Mouse (Mus musculus): ENCODE data around the gene Tmco5. TPM values are rescaled to one million over a fixed set of nuclear protein-coding genes. Genes with fewer than 3 reads are reported as not detected.
A peak's percentile ranks its signal among the peaks of the same experiment; 100 is the strongest.

Gene Tmco5
- polyA plus RNA-seq, 1 experiment from 2014 or later: not detected

- Histone ChIP-seq H3K27ac (ENCODE audit: low read depth, low read length) (no peak overlapping the region), H3K4me3 (ENCODE audit: low read depth, low read length) (no peak overlapping the region), H3K27me3 (replicated peaks; ENCODE audit: control insufficient read depth, insufficient read depth, low read length) (no peaks in the 10 kb centered on the region), H3K36me3 (ENCODE audit: control insufficient read depth, insufficient read depth) (no peaks in the 10 kb centered on the region), H3K9me3 (ENCODE audit: control insufficient read depth) (no peaks in the 10 kb centered on the region), H3K4me2 (replicated peaks; ENCODE audit: low read depth) (no peak overlapping the region), H3K4me1 (replicated peaks; ENCODE audit: control insufficient read depth, insufficient read depth, low read length) (no peaks in the 10 kb centered on the region), H3K9ac (ENCODE audit: low read depth, low read length) (no peak overlapping the region)
- 51% methylated on average over 5 of the region's 5 CpGs for WGBS
- no peak for TF ChIP-seq CTCF (IDR thresholded peaks at IDR 0.05; ENCODE audit: low read depth)
- ATAC-seq: no peak
Measured at GRCm38 (mm10) chr2:116852249-116852648, 26.2 kb upstream of the Tmco5 start.

DNA sequence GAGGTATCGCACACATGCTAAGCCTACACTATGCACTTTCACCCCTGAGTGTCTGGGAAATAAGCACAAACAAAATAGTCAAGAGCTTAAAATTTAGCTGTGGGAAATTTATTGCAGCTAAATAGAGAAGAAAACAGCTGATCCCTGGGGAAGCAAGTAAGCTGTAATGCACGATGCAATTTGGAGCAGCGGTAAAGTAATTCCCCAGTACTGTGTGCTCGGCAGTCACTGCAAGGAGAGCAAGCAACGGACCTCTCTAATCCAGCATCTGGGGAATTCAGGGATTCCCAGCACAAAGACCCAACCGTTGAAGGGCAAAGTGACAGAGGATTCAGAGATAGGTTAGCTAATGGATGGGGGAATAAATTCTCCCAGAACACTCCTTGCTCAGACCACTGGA is 19.8 kb upstream of the Tmco5 start:
- Histone ChIP-seq H3K4me1 (replicated peaks; ENCODE audit: control insufficient read depth, insufficient read depth, low read length) (no peaks in the 10 kb centered on the region), H3K27me3 (replicated peaks; ENCODE audit: control insufficient read depth, insufficient read depth, low read length) (no peaks in the 10 kb centered on the region), H3K36me3 (ENCODE audit: control insufficient read depth, insufficient read depth) (no peaks in the 10 kb centered on the region), H3K9me3 (ENCODE audit: control insufficient read depth) (no peaks in the 10 kb centered on the region), H3K27ac (ENCODE audit: low read depth, low read length) (no peak overlapping the region), H3K4me3 (ENCODE audit: low read depth, low read length) (no peak overlapping the region), H3K4me2 (replicated peaks; ENCODE audit: low read depth) (no peak overlapping the region), H3K9ac (ENCODE audit: low read depth, low read length) (no peak overlapping the region)
- TF ChIP-seq CTCF (IDR thresholded peaks at IDR 0.05; ENCODE audit: low read depth): no peak
- ATAC-seq: no peak
- 67% methylated on average over 6 of the region's 6 CpGs for WGBS

DNA sequence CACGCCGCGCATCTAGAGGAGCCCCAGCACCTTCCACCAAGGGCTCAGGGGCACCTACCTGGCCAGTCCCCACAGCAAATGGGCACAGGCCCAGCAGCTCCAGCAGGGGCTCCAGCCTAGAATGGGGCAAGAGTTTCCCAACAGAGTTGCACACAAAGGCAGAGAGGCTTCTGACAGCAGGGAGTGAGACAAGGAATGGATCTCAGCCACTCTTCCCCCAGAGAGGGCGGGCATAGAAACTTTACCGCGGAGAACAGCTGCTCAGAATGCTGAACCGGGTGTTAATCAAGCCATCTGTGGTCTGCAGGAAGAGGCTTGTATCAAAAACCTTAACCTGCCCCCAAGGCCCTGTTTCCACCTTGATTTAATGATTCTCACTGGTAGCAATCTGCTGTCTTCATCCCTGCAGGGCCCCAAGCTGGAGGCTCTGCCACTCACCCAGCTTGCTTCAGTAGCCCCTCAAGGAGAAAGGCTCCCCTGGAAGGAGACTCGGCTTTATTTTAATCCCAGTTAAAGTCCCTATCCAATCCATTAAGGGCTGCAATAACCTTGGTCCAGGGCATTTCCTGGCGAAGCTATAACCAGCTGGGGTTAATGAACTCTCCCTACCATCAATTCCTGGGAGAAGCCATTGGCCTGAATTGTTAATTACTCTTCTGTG is 1.4 kb upstream of the Tmco5 start:
- 50% methylated on average over 9 of the region's 9 CpGs for WGBS
- no peak for ATAC-seq
- H3K9me3 ChIP-seq (ENCODE audit: control insufficient read depth): no peaks in the 10 kb centered on the region
- H3K27ac ChIP-seq (ENCODE audit: low read depth, low read length): no peak overlapping the region
- no peak overlapping the region for H3K4me3 ChIP-seq (ENCODE audit: low read depth, low read length)
- H3K4me2 ChIP-seq (replicated peaks; ENCODE audit: low read depth): no peak overlapping the region
- no peak for TF ChIP-seq CTCF (IDR thresholded peaks at IDR 0.05; ENCODE audit: low read depth)
- no peak overlapping the region for H3K9ac ChIP-seq (ENCODE audit: low read depth, low read length)
- no peaks in the 10 kb centered on the region for H3K27me3 ChIP-seq (replicated peaks; ENCODE audit: control insufficient read depth, insufficient read depth, low read length)
- no peaks in the 10 kb centered on the region for H3K36me3 ChIP-seq (ENCODE audit: control insufficient read depth, insufficient read depth)
- no peaks in the 10 kb centered on the region for H3K4me1 ChIP-seq (replicated peaks; ENCODE audit: control insufficient read depth, insufficient read depth, low read length)

- Histone ChIP-seq H3K36me3 (ENCODE audit: control insufficient read depth, insufficient read depth) (no peaks in the 10 kb centered on the region), H3K27me3 (replicated peaks; ENCODE audit: control insufficient read depth, insufficient read depth, low read length) (no peaks in the 10 kb centered on the region), H3K4me3 (ENCODE audit: low read depth, low read length) (no peak overlapping the region), H3K27ac (ENCODE audit: low read depth, low read length) (no peak overlapping the region), H3K9me3 (ENCODE audit: control insufficient read depth) (no peaks in the 10 kb centered on the region), H3K9ac (ENCODE audit: low read depth, low read length) (no peak overlapping the region), H3K4me2 (replicated peaks; ENCODE audit: low read depth) (no peak overlapping the region), H3K4me1 (replicated peaks; ENCODE audit: control insufficient read depth, insufficient read depth, low read length) (no peaks in the 10 kb centered on the region)
- WGBS: 75% methylated on average over 3 of the region's 3 CpGs
- no peak for ATAC-seq
- TF ChIP-seq CTCF (IDR thresholded peaks at IDR 0.05; ENCODE audit: low read depth): no peak
Measured at GRCm38 (mm10) chr2:116879730-116880129, 1.2 kb downstream of the Tmco5 start.

DNA sequence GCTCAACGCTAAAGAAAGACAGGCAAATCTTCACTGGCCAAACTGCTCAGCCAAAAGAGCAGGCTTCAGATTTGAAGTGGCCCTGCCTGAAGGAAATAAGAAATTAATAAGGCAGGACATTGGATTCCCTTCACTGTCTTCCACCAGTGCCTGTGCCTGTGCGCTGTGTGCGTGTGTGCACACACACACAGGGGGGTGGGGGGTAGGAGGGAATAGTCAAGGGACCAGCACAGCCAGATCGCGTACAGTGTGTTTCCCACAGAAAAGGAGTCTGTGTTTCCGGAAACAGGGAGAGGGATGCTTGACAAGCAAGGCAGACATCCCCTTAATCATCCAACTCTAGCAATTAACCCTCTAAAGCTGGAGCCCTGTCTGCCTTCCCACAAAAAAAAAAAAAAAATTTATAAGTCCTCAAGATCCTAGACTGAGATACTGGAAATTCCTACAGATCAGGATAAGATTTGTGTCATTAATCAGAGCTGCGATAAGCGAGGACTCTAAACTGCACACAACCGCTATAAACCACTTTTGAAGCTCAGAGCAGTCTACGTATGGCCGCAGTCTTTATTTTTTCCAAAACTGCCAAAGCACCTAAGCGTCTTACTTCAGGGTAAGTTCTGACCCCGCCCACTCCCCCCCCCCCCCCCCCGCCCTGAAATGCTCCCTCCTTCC is 15.0 kb downstream of the Tmco5 start:
- no peaks in the 10 kb centered on the region for H3K9me3 ChIP-seq (ENCODE audit: control insufficient read depth)
- no peaks in the 10 kb centered on the region for H3K27me3 ChIP-seq (replicated peaks; ENCODE audit: control insufficient read depth, insufficient read depth, low read length)
- no peaks in the 10 kb centered on the region for H3K4me1 ChIP-seq (replicated peaks; ENCODE audit: control insufficient read depth, insufficient read depth, low read length)
- no peak overlapping the region for H3K27ac ChIP-seq (ENCODE audit: low read depth, low read length)
- peak overlapping the region; percentile 6; the same call in 1 of the 2 replicates for H3K4me3 ChIP-seq (ENCODE audit: low read depth, low read length)
- peak overlapping the region; percentile 50 for H3K4me2 ChIP-seq (replicated peaks; ENCODE audit: low read depth)
- TF ChIP-seq CTCF (IDR thresholded peaks at IDR 0.05; ENCODE audit: low read depth): no peak
- no peaks in the 10 kb centered on the region for H3K36me3 ChIP-seq (ENCODE audit: control insufficient read depth, insufficient read depth)
- ATAC-seq: no peak
- no peak overlapping the region for H3K9ac ChIP-seq (ENCODE audit: low read depth, low read length)
- WGBS: 25% methylated on average over 14 of the region's 14 CpGs

GRCm38 (mm10) chr2:116893988-116894363 is 15.5 kb downstream of the Tmco5 start:
- Histone ChIP-seq H3K9ac (ENCODE audit: low read depth, low read length) (no peak overlapping the region), H3K27me3 (replicated peaks; ENCODE audit: control insufficient read depth, insufficient read depth, low read length) (no peaks in the 10 kb centered on the region), H3K27ac (ENCODE audit: low read depth, low read length) (no peak overlapping the region), H3K4me3 (ENCODE audit: low read depth, low read length) (peak overlapping the region; percentile 6; the same call in 1 of the 2 replicates), H3K9me3 (ENCODE audit: control insufficient read depth) (no peaks in the 10 kb centered on the region), H3K4me2 (replicated peaks; ENCODE audit: low read depth) (peak overlapping the region; percentile 50), H3K36me3 (ENCODE audit: control insufficient read depth, insufficient read depth) (no peaks in the 10 kb centered on the region), H3K4me1 (replicated peaks; ENCODE audit: control insufficient read depth, insufficient read depth, low read length) (no peaks in the 10 kb centered on the region)
- ATAC-seq: peak; percentile 31; the same call in 1 of the 2 replicates
- WGBS: 4% methylated on average over 9 of the region's 9 CpGs
- TF ChIP-seq CTCF (IDR thresholded peaks at IDR 0.05; ENCODE audit: low read depth): peak; percentile 80
